Mouse (Mus musculus) heart, adult 2 months (tissue): ENCODE measurements around the gene Gstcd. TPM values are rescaled to one million over a fixed set of nuclear protein-coding genes. Genes with fewer than 3 reads are reported as not detected.

Experiments used
- DNase-seq, 2 experiments: peaks; one replicate each; pipeline ENCODE4 v3.0.0; 2021
- H3K27ac ChIP-seq: fragments of 200-600 bp; 2 replicates; pipeline ENCODE4 v1.8.1; 2022
- H3K27me3 ChIP-seq: fragments of 200-500 bp; 2 replicates; pipeline ENCODE4 v1.6.1; 2012; ENCODE audit warnings: mild to moderate bottlenecking, low read length, inconsistent platforms, mixed read lengths; ENCODE audit not compliant: control insufficient read depth, insufficient read depth
- H3K36me3 ChIP-seq: fragments of 200-500 bp; 2 replicates; pipeline ENCODE4 v1.6.1; 2012; ENCODE audit warnings: low read length, inconsistent platforms; ENCODE audit not compliant: control insufficient read depth, insufficient read depth
- H3K4me1 ChIP-seq: fragments of 200-500 bp; 2 replicates; pipeline ENCODE4 v1.6.1; 2011; ENCODE audit warnings: low read length; ENCODE audit not compliant: control insufficient read depth, insufficient read depth
- H3K4me3 ChIP-seq: fragments of 200-600 bp; 2 replicates; pipeline ENCODE4 v1.8.1; 2022
- H3K79me2 ChIP-seq: fragments of 200-500 bp; replicated peaks from 2 replicates; pipeline ENCODE4 v1.6.1; 2012; ENCODE audit warnings: mild to moderate bottlenecking, inconsistent platforms, low read length, moderate library complexity, mixed read lengths; ENCODE audit not compliant: control insufficient read depth, insufficient read depth
- H3K9ac ChIP-seq: fragments of 200-500 bp; 2 replicates; pipeline ENCODE4 v1.6.1; 2012; ENCODE audit warnings: low read depth, mild to moderate bottlenecking, control low read depth, inconsistent platforms, low read length, mixed read lengths
- CTCF ChIP-seq: fragments of 200-600 bp; IDR thresholded peaks from 2 replicates; pipeline ENCODE4 v1.8.1; 2022; ENCODE audit warnings: antibody characterized with exemption, mild to moderate bottlenecking, moderate library complexity
- EP300 ChIP-seq: fragments of 200-500 bp; IDR thresholded peaks from 2 replicates; pipeline ENCODE4 v1.6.1; 2011; ENCODE audit warnings: low read depth, low read length, control low read depth; ENCODE audit not compliant: insufficient read depth
- POLR2A ChIP-seq: fragments of 200-500 bp; IDR thresholded peaks from 2 replicates; pipeline ENCODE4 v1.6.1; 2011; ENCODE audit warnings: mild to moderate bottlenecking, low read depth, low read length, control low read depth; ENCODE audit not compliant: insufficient read depth
- WGBS: fragments of 180-500 bp; shearing (Covaris S2); methylation state at CpG from one replicate; pipeline ENCODE4 v1.1.7; 2018; 5-methylcytosine and 5-hydroxymethylcytosine counted together
- intact Hi-C: fragments of 180-260 bp; cut with DNase I; formaldehyde crosslinking; loops from one replicate; pipeline ENCODE4 v1.15.1; 2025
- polyA plus RNA-seq: library from polyadenylated mRNA; depleted of rRNA; stranded (reverse); fragments of >200 nt; gene quantifications from 2 replicates; pipeline ENCODE4 v1.2.3, GENCODE M21; 2012
- total RNA-seq, 2 experiments: library from RNA; stranded (reverse); gene quantifications; 2 replicates each; pipeline ENCODE4 v1.2.3; 2021

Gstcd gene
- total and polyA plus RNA-seq, 3 experiments, result 0.72 to 2.9 (median 2.6) TPM

DNA sequence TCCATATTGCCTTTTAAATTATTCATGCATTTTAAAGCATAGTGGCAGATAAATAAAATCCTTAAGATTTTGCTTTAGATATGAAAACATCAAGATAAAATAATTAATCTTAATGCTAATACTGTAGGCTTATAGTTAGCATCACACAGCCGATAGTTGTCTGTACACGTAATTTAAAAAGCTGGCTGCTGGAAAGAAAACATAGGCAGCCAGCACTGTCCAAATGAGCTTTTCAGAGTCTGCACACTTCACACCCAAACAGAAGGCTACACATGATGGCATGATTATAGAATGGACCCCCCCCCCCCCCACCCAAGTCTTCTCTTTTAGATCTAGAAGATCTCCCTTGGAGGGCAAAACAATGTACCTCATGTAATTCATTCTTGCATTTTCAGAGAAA lies 109.9 kb downstream of the Gstcd start:
- H3K36me3 ChIP-seq, result no peaks in the 10 kb centered on the region
- WGBS, result 97% methylated on average over 2 of the region's 2 CpGs
- H3K27me3 ChIP-seq, result no peaks in the 10 kb centered on the region
- intact Hi-C loops, result no loop called here
- H3K9ac ChIP-seq, result no peak overlapping the region
- H3K4me3 ChIP-seq, result no peak overlapping the region
- no peak for DNase-seq
- no peaks in the 10 kb centered on the region for H3K4me1 ChIP-seq
- TF ChIP-seq POLR2A, result no peak
- no peak for TF ChIP-seq EP300
- TF ChIP-seq CTCF, result no peak
- H3K79me2 ChIP-seq, result no peaks in the 10 kb centered on the region
- no peak overlapping the region for H3K27ac ChIP-seq

DNA sequence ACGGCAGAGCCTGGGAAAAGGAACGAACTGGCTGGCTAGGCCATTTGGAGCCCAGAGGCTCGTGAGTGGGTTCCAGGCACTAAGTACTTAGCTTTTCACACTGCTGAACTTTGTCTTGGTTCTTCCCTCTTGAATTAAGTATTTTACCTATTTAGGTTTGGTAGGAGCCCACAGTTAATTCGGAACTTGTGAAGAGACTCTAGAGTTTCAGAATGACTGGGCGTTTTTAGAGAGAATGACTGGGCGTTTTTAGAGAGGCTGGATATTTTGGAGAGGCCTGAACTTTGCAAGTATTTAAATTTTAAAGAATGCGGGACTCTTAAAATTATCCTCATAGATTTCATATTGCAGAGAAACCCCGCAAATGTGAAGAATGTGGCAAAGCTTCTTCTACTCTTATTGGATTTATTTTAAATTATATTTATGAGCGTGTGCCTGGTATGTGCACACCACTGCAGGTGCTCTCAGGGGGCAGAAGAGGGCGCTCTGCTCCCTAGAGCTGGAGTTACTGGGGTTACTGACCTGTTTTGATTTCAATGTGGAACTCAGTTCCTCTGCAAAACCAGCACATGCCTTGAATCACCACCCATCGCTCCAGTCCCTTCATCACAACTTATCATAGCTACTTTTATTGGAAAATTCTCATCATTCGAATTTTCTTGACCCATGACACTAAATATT lies 111.9 kb downstream of the Gstcd start:
- Histone ChIP-seq H3K4me3 (no peak overlapping the region), H3K79me2 (no peaks in the 10 kb centered on the region), H3K27me3 (no peaks in the 10 kb centered on the region), H3K9ac (no peak overlapping the region), H3K36me3 (no peaks in the 10 kb centered on the region), H3K4me1 (no peaks in the 10 kb centered on the region), H3K27ac (no peak overlapping the region)
- 93% methylated on average over 12 of the region's 12 CpGs for WGBS
- no peak for TF ChIP-seq EP300
- TF ChIP-seq CTCF, result no peak
- no peak for TF ChIP-seq POLR2A
- DNase-seq, result no peak
- intact Hi-C loops, result no loop called here

DNA sequence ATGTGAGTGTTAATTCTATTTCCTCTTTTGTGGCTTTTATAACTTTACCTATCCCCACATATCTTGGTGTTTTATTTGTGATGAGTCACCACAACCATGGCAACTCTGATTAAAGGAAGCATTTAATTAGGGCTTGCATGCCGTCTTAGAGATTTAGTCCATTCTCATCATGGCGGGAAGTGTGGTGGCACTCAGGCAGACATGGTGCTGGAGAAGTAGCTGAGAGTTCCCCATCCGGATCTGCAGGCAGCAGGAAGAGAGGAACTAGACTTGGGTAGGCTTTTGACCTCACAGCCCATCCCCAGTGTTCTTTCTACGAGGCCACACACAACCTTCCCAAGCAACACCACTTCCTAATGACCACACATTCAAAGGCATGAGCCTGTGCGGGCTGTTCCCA lies 125.6 kb downstream of the Gstcd start:
- H3K9ac ChIP-seq, result no peak overlapping the region
- no peaks in the 10 kb centered on the region for H3K36me3 ChIP-seq
- H3K27me3 ChIP-seq, result no peaks in the 10 kb centered on the region
- DNase-seq, result no peak
- intact Hi-C loops, result no loop called here
- H3K4me1 ChIP-seq, result no peaks in the 10 kb centered on the region
- no peak overlapping the region for H3K4me3 ChIP-seq
- 69% methylated on average over 5 of the region's 5 CpGs for WGBS
- H3K79me2 ChIP-seq, result no peaks in the 10 kb centered on the region
- H3K27ac ChIP-seq, result no peak overlapping the region
- TF ChIP-seq POLR2A (no peak), EP300 (no peak), CTCF (no peak)

DNA sequence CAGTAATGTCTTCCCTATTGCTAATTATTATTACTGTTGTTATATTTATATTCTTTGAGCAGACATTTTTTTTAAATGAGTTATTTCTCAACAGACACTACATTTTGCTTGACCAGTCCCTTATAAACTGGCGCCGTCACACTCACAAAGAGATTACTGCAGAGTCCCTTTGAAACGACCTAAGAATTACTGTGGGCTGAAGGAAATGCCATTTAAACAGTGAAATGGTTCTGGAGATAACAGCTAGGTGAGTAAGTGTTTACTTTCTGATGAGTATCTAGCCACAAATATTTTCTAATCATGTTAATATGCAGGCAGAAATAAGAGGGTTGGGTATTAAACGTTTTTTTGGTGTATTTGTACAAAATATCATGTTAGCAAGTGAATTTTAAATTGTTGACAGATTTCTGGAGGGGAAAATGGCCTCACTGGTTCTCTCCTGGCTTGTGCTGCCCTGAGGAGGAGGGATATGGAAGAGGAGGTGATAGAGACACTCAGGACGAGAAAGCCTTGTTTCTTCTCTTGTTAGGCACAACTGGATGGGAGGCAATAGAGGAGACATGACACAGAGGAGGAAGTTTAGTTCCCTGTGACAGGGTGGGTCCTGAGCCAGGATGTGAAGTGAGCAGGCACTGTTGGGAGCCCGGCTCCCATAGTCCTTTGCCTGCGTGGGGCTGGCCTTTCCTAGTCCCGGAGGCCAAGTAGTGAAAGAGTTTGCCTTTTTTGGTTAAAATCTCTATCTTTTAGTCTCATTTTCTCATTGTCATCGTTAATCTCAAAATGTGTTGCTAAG lies 126.9 kb downstream of the Gstcd start:
- WGBS, result 48% methylated on average over 9 of the region's 9 CpGs
- Histone ChIP-seq H3K79me2 (no peaks in the 10 kb centered on the region), H3K9ac (no peak overlapping the region), H3K27ac (no peak overlapping the region), H3K36me3 (no peaks in the 10 kb centered on the region), H3K4me3 (no peak overlapping the region), H3K27me3 (no peaks in the 10 kb centered on the region), H3K4me1 (no peaks in the 10 kb centered on the region)
- no peak for TF ChIP-seq EP300
- TF ChIP-seq POLR2A, result no peak
- no peak for TF ChIP-seq CTCF
- DNase-seq, result no peak
- intact Hi-C loops, result no loop called here

DNA sequence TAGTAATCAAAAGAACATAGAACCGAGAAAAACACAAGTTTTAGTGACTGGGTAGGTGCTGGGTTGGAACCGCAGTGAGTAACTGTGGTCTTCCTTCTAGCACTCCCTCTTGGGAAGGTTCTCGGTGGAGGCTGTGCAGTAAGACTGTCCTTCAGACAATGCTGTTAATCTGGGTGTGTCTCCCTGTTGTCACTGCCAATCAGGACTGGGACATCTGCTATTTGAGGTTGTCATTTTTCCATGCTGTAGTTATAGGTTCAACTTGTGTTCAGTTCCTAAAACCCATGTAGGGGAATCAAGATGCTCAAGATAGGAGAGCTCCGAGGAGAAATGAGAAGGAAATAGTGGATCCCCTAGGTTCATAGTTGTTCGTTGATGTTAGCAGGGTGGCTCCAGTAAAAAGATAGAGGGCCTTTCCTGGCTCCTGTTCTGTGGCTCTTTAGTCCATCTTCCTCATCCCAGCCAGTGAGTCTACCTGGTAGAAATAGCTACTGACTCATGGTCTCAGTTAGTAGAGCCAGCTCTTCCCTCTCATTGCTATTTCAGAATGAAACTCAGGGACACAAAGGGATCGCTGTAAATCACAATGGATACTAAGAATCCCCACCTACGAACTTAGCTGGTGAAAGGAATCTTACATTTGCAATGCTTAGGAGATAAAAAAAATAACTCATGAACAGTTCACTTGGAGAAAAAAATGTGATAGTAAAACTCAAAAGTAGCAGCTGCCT lies 129.0 kb downstream of the Gstcd start:
- Histone ChIP-seq H3K4me3 (no peak overlapping the region), H3K9ac (no peak overlapping the region), H3K36me3 (no peaks in the 10 kb centered on the region), H3K4me1 (no peaks in the 10 kb centered on the region), H3K27ac (no peak overlapping the region), H3K79me2 (no peaks in the 10 kb centered on the region), H3K27me3 (no peaks in the 10 kb centered on the region)
- intact Hi-C loops, result no loop called here
- TF ChIP-seq CTCF (no peak), EP300 (no peak), POLR2A (no peak)
- DNase-seq, result no peak
- 76% methylated on average over 7 of the region's 7 CpGs for WGBS

DNA sequence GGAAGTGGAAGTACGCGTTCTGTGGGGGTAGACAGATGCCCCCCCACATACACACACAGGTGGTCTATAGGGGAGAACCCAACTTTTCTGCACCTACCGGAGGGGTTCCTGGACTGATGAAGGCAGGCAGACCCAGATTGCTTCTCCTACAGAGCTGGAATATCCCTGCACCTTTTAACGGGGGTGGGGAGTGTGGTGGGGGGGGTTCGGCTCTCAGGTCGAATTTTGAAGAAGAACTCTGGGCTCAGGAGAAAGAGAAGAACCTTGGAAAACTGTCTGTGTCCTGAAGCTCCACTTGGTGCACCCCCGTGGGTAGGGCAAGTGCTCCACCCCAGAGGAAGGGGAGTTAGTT lies 141.3 kb downstream of the Gstcd start:
- peaks cover 6% of the 10 kb centered on the region for H3K27me3 ChIP-seq
- H3K36me3 ChIP-seq, result no peaks in the 10 kb centered on the region
- TF ChIP-seq CTCF (no peak), EP300 (no peak), POLR2A (no peak)
- intact Hi-C loops, result no loop called here
- H3K9ac ChIP-seq, result no peak overlapping the region
- no peak overlapping the region; the same call in 1 of the 2 replicates for H3K4me3 ChIP-seq
- H3K27ac ChIP-seq, result no peak overlapping the region
- 12% methylated on average over 7 of the region's 7 CpGs for WGBS
- no peaks in the 10 kb centered on the region for H3K79me2 ChIP-seq
- no peaks in the 10 kb centered on the region for H3K4me1 ChIP-seq
- no peak for DNase-seq
